In genomic region chr11:100806380-100807305, GRCm38 (mm10) we compare ENCODE assay signal across 23 mouse cellular contexts. TPM values are rescaled to one million over a fixed set of nuclear protein-coding genes. Genes with fewer than 3 reads are reported as not detected.
DNase-seq lines count a peak whose midpoint lies in the region; ATAC-seq and TF ChIP-seq lines count a peak whose summit lies in the region.
"Had no signal": no experiment of that assay in that cellular context is flagged by ENCODE, and none has a peak within 500 bp of the region (broad histone marks: within the 10 kb centered on the region; RNA-seq: fewer than 3 reads in every experiment).

No protein-coding gene starts in this region.

- TF ChIP-seq EP300 in heart, postnatal 0 days (IDR thresholded peaks at IDR 0.05; ENCODE audit: low read depth), result no peak

- TF ChIP-seq POLR2A in olfactory bulb, adult 2 months (IDR thresholded peaks at IDR 0.05; ENCODE audit: insufficient read depth, low read depth, low read length), result no peak

- DNase-seq in forebrain, embryonic 10.5 days (ENCODE audit: extremely low spot score, low spot score), result no peak
- no peak for DNase-seq in heart, postnatal 0 days (ENCODE audit: low spot score)
- DNase-seq in heart, adult 8-10 months (ENCODE audit: low spot score), result no peak
- DNase-seq in neural tube, embryonic 10.5 days (ENCODE audit: extremely low spot score, low spot score), result no peak
- no peak for DNase-seq in retina, embryonic 14.5 days (ENCODE audit: low spot score)
- DNase-seq: adrenal gland, adult 8-10 months; cerebellum, postnatal 10 days; kidney, adult 8-10 months; kidney, postnatal 4 days; thymus, postnatal 25 days had no signal

- peaks cover 6% of the 10 kb centered on the region for H3K4me1 ChIP-seq in forebrain, embryonic 10.5 days
- peaks cover 3% of the 10 kb centered on the region; the same call in 1 of the 2 replicates for H3K4me1 ChIP-seq in forebrain, embryonic 15.5 days
- peaks cover 10% of the 10 kb centered on the region; the same call in 1 of the 2 replicates for H3K4me1 ChIP-seq in heart, postnatal 0 days (ENCODE audit: control insufficient read depth, insufficient read depth)
- peaks cover 4% of the 10 kb centered on the region for H3K4me1 ChIP-seq in brown adipose tissue, adult 24 weeks (ENCODE audit: control insufficient read depth, insufficient read depth, insufficient read length, low read length)
- peaks cover 4% of the 10 kb centered on the region for H3K4me1 ChIP-seq in olfactory bulb, adult 2 months (ENCODE audit: control insufficient read depth, insufficient read depth, low read length)
- H3K4me1 ChIP-seq: hindbrain, embryonic 15.5 days; liver, embryonic 15.5 days had no signal

- no peak for TF ChIP-seq CTCF in heart, postnatal 0 days (IDR thresholded peaks at IDR 0.05; ENCODE audit: low read depth)
- no peak for TF ChIP-seq CTCF in olfactory bulb, adult 2 months (IDR thresholded peaks at IDR 0.05; ENCODE audit: insufficient read depth, low read depth, low read length)

- 76% methylated on average over 20 of the region's 20 CpGs for WGBS in forebrain, embryonic 10.5 days
- 41% methylated on average over 20 of the region's 20 CpGs for WGBS in forebrain, embryonic 15.5 days
- WGBS in heart, postnatal 0 days, result 63% methylated on average over 20 of the region's 20 CpGs
- 46% methylated on average over 20 of the region's 20 CpGs for WGBS in olfactory bulb, adult 2 months

- H3K4me3 ChIP-seq in forebrain, embryonic 10.5 days, result no peak overlapping the region
- no peak overlapping the region for H3K4me3 ChIP-seq in forebrain, embryonic 15.5 days
- no peak overlapping the region for H3K4me3 ChIP-seq in heart, postnatal 0 days (ENCODE audit: low read depth, low read length)
- no peak overlapping the region for H3K4me3 ChIP-seq in brown adipose tissue, adult 24 weeks (ENCODE audit: insufficient read depth, low read depth, low read length)
- no peak overlapping the region for H3K4me3 ChIP-seq in olfactory bulb, adult 2 months (ENCODE audit: insufficient read depth, low read depth, low read length)
- H3K4me3 ChIP-seq: erythroblast, embryonic 14.5 days; heart, embryonic 12.5 days; hindbrain, embryonic 15.5 days; liver, embryonic 15.5 days; midbrain, embryonic 10.5 days had no signal

- ATAC-seq in forebrain, embryonic 15.5 days (replicated peaks), result no peak
- no peak for ATAC-seq in heart, postnatal 0 days (ENCODE audit: insufficient read depth, low read depth)

- H3K9me3 ChIP-seq in forebrain, embryonic 10.5 days, result peaks cover 11% of the 10 kb centered on the region; the same call in 1 of the 2 replicates
- H3K9me3 ChIP-seq in forebrain, embryonic 15.5 days, result no peaks in the 10 kb centered on the region
- no peaks in the 10 kb centered on the region for H3K9me3 ChIP-seq in heart, postnatal 0 days (replicated peaks; ENCODE audit: control insufficient read depth, low read length)
- H3K9me3 ChIP-seq: hindbrain, embryonic 15.5 days; liver, embryonic 15.5 days; midbrain, embryonic 10.5 days had no signal

- H3K36me3 ChIP-seq in forebrain, embryonic 10.5 days (replicated peaks), result peaks cover 39% of the 10 kb centered on the region
- peaks cover 6% of the 10 kb centered on the region; the same call in 1 of the 2 replicates for H3K36me3 ChIP-seq in forebrain, embryonic 15.5 days
- H3K36me3 ChIP-seq in heart, postnatal 0 days (replicated peaks; ENCODE audit: control insufficient read depth, insufficient read depth, low read length), result peaks cover 42% of the 10 kb centered on the region

- no peaks in the 10 kb centered on the region for H3K27me3 ChIP-seq in forebrain, embryonic 10.5 days (ENCODE audit: poor library complexity, severe bottlenecking)
- H3K27me3 ChIP-seq in forebrain, embryonic 15.5 days, result no peaks in the 10 kb centered on the region
- no peaks in the 10 kb centered on the region for H3K27me3 ChIP-seq in heart, postnatal 0 days (ENCODE audit: control insufficient read depth, insufficient read depth, low read length)
- H3K27me3 ChIP-seq: CH12.LX; heart, embryonic 12.5 days; hindbrain, embryonic 15.5 days; liver, embryonic 15.5 days had no signal

- H3K27ac ChIP-seq in forebrain, embryonic 10.5 days, result peak overlapping the region; percentile 56
- H3K27ac ChIP-seq in forebrain, embryonic 15.5 days (replicated peaks), result no peak overlapping the region; the same call in 1 of the 2 replicates
- 0 out of 2 replicates have a peak overlapping the region, but pooled peaks have one; percentile 52 for H3K27ac ChIP-seq in heart, postnatal 0 days (ENCODE audit: low read depth)
- H3K27ac ChIP-seq in brown adipose tissue, adult 24 weeks (replicated peaks; ENCODE audit: low read depth, low read length), result peak overlapping the region; percentile 19; the same call in 1 of the 2 replicates
- 0 out of 2 replicates have a peak overlapping the region, but pooled peaks have one; percentile 18 for H3K27ac ChIP-seq in olfactory bulb, adult 2 months (ENCODE audit: insufficient read depth, low read depth, low read length)
- H3K27ac ChIP-seq: hindbrain, embryonic 15.5 days; midbrain, embryonic 10.5 days had no signal

- H3K4me2 ChIP-seq in forebrain, embryonic 15.5 days (replicated peaks), result no peak overlapping the region
- no peak overlapping the region for H3K4me2 ChIP-seq in heart, postnatal 0 days (ENCODE audit: low read depth, low read length)
- H3K4me2 ChIP-seq: heart, embryonic 12.5 days; hindbrain, embryonic 15.5 days; liver, embryonic 15.5 days had no signal

- no peak overlapping the region for H3K9ac ChIP-seq in forebrain, embryonic 15.5 days (replicated peaks)
- H3K9ac ChIP-seq in heart, postnatal 0 days (replicated peaks; ENCODE audit: low read depth, low read length), result 0 out of 2 replicates have a peak overlapping the region, but pooled peaks have one; percentile 19
- H3K9ac ChIP-seq: heart, embryonic 12.5 days; hindbrain, embryonic 15.5 days; liver, embryonic 15.5 days had no signal

RNA-seq across cellular contexts. Expression of gene Ghdc, which starts 35.9 kb away (rescaled TPM):
- polyA plus RNA-seq in forebrain, embryonic 10.5 days (2016; fragmentation: Nextera tagmentation; extraction: Ambion mirVana), result 2.8 and 3.0 TPM in 2 replicates
- polyA plus RNA-seq in forebrain, embryonic 15.5 days (2015; fragmentation: Nextera tagmentation; extraction: Ambion mirVana), result 2.8 and 3.0 TPM in 2 replicates
- 8.2 and 13.0 TPM in 2 replicates for total RNA-seq in heart, postnatal 0 days (2014; rRNA removed; ENCODE audit: low replicate concordance)
- polyA plus RNA-seq in heart, postnatal 0 days (2015; fragmentation: Nextera tagmentation; extraction: Ambion mirVana), result 6.8 and 7.0 TPM in 2 replicates
- 10 to 100 TPM in 2 of 4 experiments, 1 to 10 TPM in 2; 9.1 to 14.1 (median 10.0) TPM for total RNA-seq in heart, adult 8-10 months (2022)
- polyA plus RNA-seq in brown adipose tissue, adult 24 weeks (2012; ENCODE audit: insufficient read depth, insufficient read length, missing spikeins), result 9.4 and 11.1 TPM in 2 replicates
- not detected in 2 replicates for polyA plus RNA-seq in olfactory bulb, adult 2 months (2012; ENCODE audit: insufficient read depth, insufficient read length, low replicate concordance, missing spikeins)

RNA-seq across cellular contexts. Expression of gene Stat5b, which starts 43.9 kb away (rescaled TPM):
- polyA plus RNA-seq in forebrain, embryonic 10.5 days (2016; fragmentation: Nextera tagmentation; extraction: Ambion mirVana), result 14.9 and 16.2 TPM in 2 replicates
- 11.4 and 13.3 TPM in 2 replicates for polyA plus RNA-seq in forebrain, embryonic 15.5 days (2015; fragmentation: Nextera tagmentation; extraction: Ambion mirVana)
- total RNA-seq in heart, postnatal 0 days (2014; rRNA removed; ENCODE audit: low replicate concordance), result 29.2 and 48.2 TPM in 2 replicates
- 22.5 and 23.3 TPM in 2 replicates for polyA plus RNA-seq in heart, postnatal 0 days (2015; fragmentation: Nextera tagmentation; extraction: Ambion mirVana)
- 10 to 100 TPM; 57.2 to 64.8 (median 62.7) TPM for total RNA-seq in heart, adult 8-10 months (2022)
- 15.1 and 18.4 TPM in 2 replicates for polyA plus RNA-seq in brown adipose tissue, adult 24 weeks (2012; ENCODE audit: insufficient read depth, insufficient read length, missing spikeins)
- 121 TPM in 1 of 2 replicates, not detected in the other for polyA plus RNA-seq in olfactory bulb, adult 2 months (2012; ENCODE audit: insufficient read depth, insufficient read length, low replicate concordance, missing spikeins)

RNA-seq across cellular contexts. Expression of gene Hcrt, which starts 43.9 kb away (rescaled TPM):
- not detected in 2 replicates for polyA plus RNA-seq in forebrain, embryonic 10.5 days (2016; fragmentation: Nextera tagmentation; extraction: Ambion mirVana)
- 1.0 and 1.1 TPM in 2 replicates for polyA plus RNA-seq in forebrain, embryonic 15.5 days (2015; fragmentation: Nextera tagmentation; extraction: Ambion mirVana)
- not detected in 2 replicates for total RNA-seq in heart, postnatal 0 days (2014; rRNA removed; ENCODE audit: low replicate concordance)
- polyA plus RNA-seq in heart, postnatal 0 days (2015; fragmentation: Nextera tagmentation; extraction: Ambion mirVana), result not detected in 2 replicates
- not detected for total RNA-seq in heart, adult 8-10 months (2022)
- polyA plus RNA-seq in brown adipose tissue, adult 24 weeks (2012; ENCODE audit: insufficient read depth, insufficient read length, missing spikeins), result not detected in 2 replicates
- not detected in 2 replicates for polyA plus RNA-seq in olfactory bulb, adult 2 months (2012; ENCODE audit: insufficient read depth, insufficient read length, low replicate concordance, missing spikeins)
- total RNA-seq: adrenal gland, adult 8-10 months; CH12.LX; left cerebral cortex, adult 18-20 months; monocyte, adult 5-6 weeks; neutrophil, adult 5-6 weeks had no signal
- polyA plus RNA-seq: erythroblast, embryonic 14.5 days; heart, embryonic 12.5 days; limb, embryonic 11.5 days; liver, embryonic 15.5 days had no signal

RNA-seq across cellular contexts. Expression of gene Kcnh4, which starts 46.9 kb away (rescaled TPM):
- polyA plus RNA-seq in forebrain, embryonic 10.5 days (2016; fragmentation: Nextera tagmentation; extraction: Ambion mirVana), result 0.62 and 0.78 TPM in 2 replicates
- 4.6 TPM in 2 replicates for polyA plus RNA-seq in forebrain, embryonic 15.5 days (2015; fragmentation: Nextera tagmentation; extraction: Ambion mirVana)
- not detected in 2 replicates for total RNA-seq in heart, postnatal 0 days (2014; rRNA removed; ENCODE audit: low replicate concordance)
- polyA plus RNA-seq in heart, postnatal 0 days (2015; fragmentation: Nextera tagmentation; extraction: Ambion mirVana), result not detected in 2 replicates
- not detected for total RNA-seq in heart, adult 8-10 months (2022)
- polyA plus RNA-seq in brown adipose tissue, adult 24 weeks (2012; ENCODE audit: insufficient read depth, insufficient read length, missing spikeins), result not detected in 2 replicates
- not detected in 2 replicates for polyA plus RNA-seq in olfactory bulb, adult 2 months (2012; ENCODE audit: insufficient read depth, insufficient read length, low replicate concordance, missing spikeins)
- total RNA-seq: monocyte, adult 5-6 weeks had no signal
- polyA plus RNA-seq: erythroblast, embryonic 14.5 days; heart, embryonic 12.5 days; limb, embryonic 11.5 days; liver, embryonic 15.5 days had no signal

RNA-seq across cellular contexts. Expression of gene Stat5a, which starts 52.5 kb away (rescaled TPM):
- polyA plus RNA-seq in forebrain, embryonic 10.5 days (2016; fragmentation: Nextera tagmentation; extraction: Ambion mirVana), result 1.7 TPM in 2 replicates
- 0.71 and 1.0 TPM in 2 replicates for polyA plus RNA-seq in forebrain, embryonic 15.5 days (2015; fragmentation: Nextera tagmentation; extraction: Ambion mirVana)
- total RNA-seq in heart, postnatal 0 days (2014; rRNA removed; ENCODE audit: low replicate concordance), result 12.6 and 21.3 TPM in 2 replicates
- 9.6 and 11.7 TPM in 2 replicates for polyA plus RNA-seq in heart, postnatal 0 days (2015; fragmentation: Nextera tagmentation; extraction: Ambion mirVana)
- 10 to 100 TPM; 16.5 to 26.5 (median 21.6) TPM for total RNA-seq in heart, adult 8-10 months (2022)
- 18.9 and 34.2 TPM in 2 replicates for polyA plus RNA-seq in brown adipose tissue, adult 24 weeks (2012; ENCODE audit: insufficient read depth, insufficient read length, missing spikeins)
- not detected in 2 replicates for polyA plus RNA-seq in olfactory bulb, adult 2 months (2012; ENCODE audit: insufficient read depth, insufficient read length, low replicate concordance, missing spikeins)
